Mouse (Mus musculus) forebrain, embryonic 13.5 days (tissue): ENCODE measurements at regions not wholly inside any gene's neighbourhood (a gene's known extent, or its start where the extent isn't known, plus 50 kb on each side); places are given as distances from the start of the nearest gene placed in this dataset.

Experiments used
- ATAC-seq: fragments of 200-750 bp; cut with Nextera tagmentation; 2 replicates; pipeline ENCODE4 v1.8.0; 2017
- H3K27ac ChIP-seq: fragments of 300-500 bp; sonication (generic); 2 replicates; pipeline ENCODE4 v1.5.1; 2015; ENCODE audit warnings: inconsistent platforms, mild to moderate bottlenecking, moderate library complexity
- H3K27me3 ChIP-seq: fragments of 300-500 bp; sonication (generic); 2 replicates; pipeline ENCODE4 v1.6.1; 2015; ENCODE audit warnings: mild to moderate bottlenecking, inconsistent platforms
- H3K36me3 ChIP-seq: fragments of 300-500 bp; sonication (generic); 2 replicates; pipeline ENCODE4 v1.6.1; 2015; ENCODE audit warnings: mild to moderate bottlenecking, inconsistent platforms; ENCODE audit not compliant: poor library complexity, severe bottlenecking
- H3K4me1 ChIP-seq: fragments of 300-500 bp; sonication (generic); 2 replicates; pipeline ENCODE4 v1.6.1; 2015; ENCODE audit warnings: inconsistent platforms
- H3K4me2 ChIP-seq: fragments of 300-500 bp; sonication (generic); 2 replicates; pipeline ENCODE4 v1.6.1; 2015; ENCODE audit warnings: inconsistent platforms, mild to moderate bottlenecking, moderate library complexity
- H3K4me3 ChIP-seq: fragments of 300-500 bp; sonication (generic); 2 replicates; pipeline ENCODE4 v1.5.1; 2015; ENCODE audit warnings: mild to moderate bottlenecking, inconsistent platforms
- H3K9ac ChIP-seq: fragments of 300-500 bp; sonication (generic); 2 replicates; pipeline ENCODE4 v1.6.1; 2015; ENCODE audit warnings: mild to moderate bottlenecking, inconsistent platforms
- H3K9me3 ChIP-seq: fragments of 300-500 bp; sonication (generic); replicated peaks from 2 replicates; pipeline ENCODE4 v1.6.1; 2016; ENCODE audit warnings: inconsistent platforms
- WGBS: fragments of 180-500 bp; shearing (Covaris S2); methylation state at CpG from one replicate; pipeline ENCODE4 v1.1.7; 2015; 5-methylcytosine and 5-hydroxymethylcytosine counted together

GRCm38 (mm10) chr8:109012655-109013054 is 481.2 kb upstream of the Pmfbp1 start:
- WGBS = 19% methylated on average over 8 of the region's 8 CpGs
- Histone ChIP-seq H3K9ac (no peak overlapping the region), H3K9me3 (no peaks in the 10 kb centered on the region), H3K4me3 (no peak overlapping the region), H3K4me2 (no peak overlapping the region), H3K4me1 (peaks cover 8% of the 10 kb centered on the region), H3K27ac (peak overlapping the region; percentile 44; the same call in 1 of the 2 replicates), H3K27me3 (no peaks in the 10 kb centered on the region), H3K36me3 (no peaks in the 10 kb centered on the region)
- ATAC-seq = peak; percentile 33; the same call in 1 of the 2 replicates

GRCm38 (mm10) chr8:109013577-109013976 is 480.2 kb upstream of the Pmfbp1 start:
- WGBS = 57% methylated on average over 7 of the region's 7 CpGs
- no peaks in the 10 kb centered on the region for H3K36me3 ChIP-seq
- H3K27me3 ChIP-seq = no peaks in the 10 kb centered on the region
- peaks cover 4% of the 10 kb centered on the region; the same call in 1 of the 2 replicates for H3K4me1 ChIP-seq
- no peak overlapping the region for H3K4me3 ChIP-seq
- no peak for ATAC-seq
- no peak overlapping the region for H3K27ac ChIP-seq
- H3K9me3 ChIP-seq = no peaks in the 10 kb centered on the region
- no peak overlapping the region for H3K4me2 ChIP-seq
- no peak overlapping the region for H3K9ac ChIP-seq

- no peaks in the 10 kb centered on the region for H3K27me3 ChIP-seq
- H3K9me3 ChIP-seq = no peaks in the 10 kb centered on the region
- 72% methylated on average over 7 of the region's 7 CpGs for WGBS
- no peaks in the 10 kb centered on the region for H3K36me3 ChIP-seq
- H3K4me3 ChIP-seq = no peak overlapping the region
- H3K27ac ChIP-seq = no peak overlapping the region
- peaks cover 4% of the 10 kb centered on the region; the same call in 1 of the 2 replicates for H3K4me1 ChIP-seq
- H3K9ac ChIP-seq = no peak overlapping the region
- no peak for ATAC-seq
- no peak overlapping the region for H3K4me2 ChIP-seq
These were observed 479.1 kb upstream of the Pmfbp1 start for GRCm38 (mm10) chr8:109014746-109015145.

DNA sequence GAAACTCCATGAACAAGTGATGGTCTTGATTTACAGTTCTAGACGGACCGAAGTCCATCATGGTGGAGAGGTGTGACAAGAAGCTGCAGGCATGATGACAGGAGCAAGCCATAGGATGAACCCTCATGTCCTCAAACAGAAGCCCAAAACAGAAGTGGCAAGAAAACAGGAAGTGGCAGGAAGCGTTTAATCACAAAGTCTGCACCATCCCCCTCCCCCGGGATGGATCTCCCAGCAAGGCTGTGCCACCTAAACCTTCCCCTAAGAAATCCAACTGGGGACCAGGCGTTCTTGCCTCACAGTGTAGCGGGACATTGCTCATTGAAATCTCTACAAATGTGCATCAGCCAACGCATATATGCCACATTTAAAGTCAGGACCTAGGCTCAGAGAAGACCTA is 474.3 kb upstream of the Pmfbp1 start:
- H3K36me3 ChIP-seq = no peaks in the 10 kb centered on the region
- no peak overlapping the region for H3K4me2 ChIP-seq
- H3K9ac ChIP-seq = no peak overlapping the region
- no peaks in the 10 kb centered on the region for H3K4me1 ChIP-seq
- no peaks in the 10 kb centered on the region for H3K27me3 ChIP-seq
- no peak overlapping the region for H3K4me3 ChIP-seq
- no peak overlapping the region for H3K27ac ChIP-seq
- WGBS = 90% methylated on average over 7 of the region's 7 CpGs
- ATAC-seq = no peak
- no peaks in the 10 kb centered on the region for H3K9me3 ChIP-seq

DNA sequence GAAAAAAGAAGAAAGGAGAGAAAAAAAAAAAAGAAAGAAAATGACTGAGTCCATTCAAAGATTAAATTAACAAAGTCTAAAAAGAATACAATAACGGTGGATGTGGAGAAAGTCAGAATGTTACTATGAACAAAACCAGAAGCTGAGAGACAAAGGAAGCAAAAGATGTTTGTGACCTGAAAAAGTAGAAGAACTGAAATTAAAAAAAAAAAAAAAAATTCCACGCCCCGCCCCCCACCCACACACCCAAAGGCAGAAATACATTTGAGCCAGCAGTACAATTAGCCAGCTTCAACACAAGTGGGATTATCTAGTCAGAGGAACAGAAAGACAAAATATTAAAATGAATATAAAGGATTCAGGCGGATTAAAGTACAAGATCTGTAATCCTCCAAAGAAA is 473.7 kb upstream of the Pmfbp1 start:
- no peak overlapping the region for H3K9ac ChIP-seq
- no peak for ATAC-seq
- no peak overlapping the region for H3K4me2 ChIP-seq
- no peaks in the 10 kb centered on the region for H3K36me3 ChIP-seq
- H3K4me1 ChIP-seq = no peaks in the 10 kb centered on the region
- 83% methylated on average over 4 of the region's 4 CpGs for WGBS
- no peaks in the 10 kb centered on the region for H3K27me3 ChIP-seq
- H3K9me3 ChIP-seq = no peaks in the 10 kb centered on the region
- no peak overlapping the region for H3K27ac ChIP-seq
- H3K4me3 ChIP-seq = no peak overlapping the region

- no peak for ATAC-seq
- H3K27me3 ChIP-seq = no peaks in the 10 kb centered on the region
- WGBS = 96% methylated on average over 8 of the region's 8 CpGs
These were observed 465.9 kb upstream of the Pmfbp1 start for GRCm38 (mm10) chr8:109027923-109028322.

GRCm38 (mm10) chr8:109053608-109054007 is 440.2 kb upstream of the Pmfbp1 start:
- H3K9me3 ChIP-seq = peaks cover 7% of the 10 kb centered on the region; the same call in 1 of the 2 replicates
- H3K27ac ChIP-seq = no peak overlapping the region
- H3K4me3 ChIP-seq = no peak overlapping the region
- ATAC-seq = no peak
- H3K4me1 ChIP-seq = no peaks in the 10 kb centered on the region
- 96% methylated on average over 4 of the region's 4 CpGs for WGBS
- H3K36me3 ChIP-seq = no peaks in the 10 kb centered on the region
- H3K27me3 ChIP-seq = no peaks in the 10 kb centered on the region
- H3K4me2 ChIP-seq = no peak overlapping the region
- no peak overlapping the region for H3K9ac ChIP-seq

More at GRCm38 (mm10) chr8:109027923-109028322, 465.9 kb upstream of the Pmfbp1 start:
- Histone ChIP-seq H3K4me3 (no peak overlapping the region), H3K36me3 (no peaks in the 10 kb centered on the region), H3K4me2 (no peak overlapping the region), H3K27ac (no peak overlapping the region), H3K9me3 (no peaks in the 10 kb centered on the region), H3K9ac (no peak overlapping the region), H3K4me1 (no peaks in the 10 kb centered on the region)

DNA sequence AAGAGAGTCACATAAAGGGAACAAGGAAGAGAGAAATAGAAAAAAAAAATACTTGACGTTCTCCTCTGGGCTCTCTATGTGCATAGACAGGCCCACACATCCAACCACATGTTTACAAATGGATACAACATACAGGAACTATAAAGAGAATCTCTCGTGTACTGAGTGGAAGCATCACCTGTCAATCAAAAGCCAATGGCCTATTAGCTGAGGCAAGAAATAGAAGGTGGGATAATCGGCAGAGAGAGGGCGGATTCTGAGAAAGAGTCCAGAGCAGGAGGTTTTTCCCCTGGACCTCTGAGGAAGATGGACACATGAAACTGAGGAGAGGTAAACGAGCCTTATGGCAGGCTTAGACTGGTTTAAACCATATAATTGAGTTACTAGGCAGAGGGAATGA is 434.7 kb upstream of the Pmfbp1 start:
- no peak overlapping the region for H3K4me3 ChIP-seq
- no peak for ATAC-seq
- no peak overlapping the region for H3K9ac ChIP-seq
- no peaks in the 10 kb centered on the region for H3K9me3 ChIP-seq
- H3K27me3 ChIP-seq = no peaks in the 10 kb centered on the region
- no peak overlapping the region for H3K4me2 ChIP-seq
- WGBS = 74% methylated on average over 5 of the region's 5 CpGs
- no peaks in the 10 kb centered on the region for H3K36me3 ChIP-seq
- H3K27ac ChIP-seq = no peak overlapping the region
- H3K4me1 ChIP-seq = no peaks in the 10 kb centered on the region

DNA sequence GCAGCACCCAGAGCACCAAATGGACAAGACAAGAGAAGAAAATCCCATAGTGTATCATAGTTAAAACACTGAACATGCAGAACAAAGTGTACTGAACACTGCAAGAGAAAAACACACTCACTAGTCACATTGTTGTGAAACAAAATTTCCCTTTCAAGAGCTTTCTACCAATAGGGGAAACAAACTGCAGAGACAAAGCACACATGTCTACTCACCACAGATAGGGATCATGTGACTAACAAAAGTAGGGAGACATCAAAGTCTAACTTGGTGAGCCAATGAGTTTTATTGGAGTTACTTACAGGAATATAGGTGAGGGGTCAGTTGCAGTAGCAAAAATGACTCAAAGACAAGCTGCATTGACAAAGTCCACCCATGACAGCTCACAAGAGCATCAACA is 431.5 kb upstream of the Pmfbp1 start:
- Histone ChIP-seq H3K9me3 (no peaks in the 10 kb centered on the region; the same call in 1 of the 2 replicates), H3K27me3 (no peaks in the 10 kb centered on the region), H3K4me2 (no peak overlapping the region), H3K36me3 (no peaks in the 10 kb centered on the region), H3K27ac (no peak overlapping the region), H3K4me1 (no peaks in the 10 kb centered on the region), H3K9ac (no peak overlapping the region), H3K4me3 (no peak overlapping the region)
- ATAC-seq = no peak

GRCm38 (mm10) chr8:109073715-109074114 is 420.1 kb upstream of the Pmfbp1 start:
- H3K27me3 ChIP-seq = no peaks in the 10 kb centered on the region
- H3K4me3 ChIP-seq = no peak overlapping the region
- H3K9ac ChIP-seq = no peak overlapping the region
- WGBS = 87% methylated on average over 4 of the region's 4 CpGs
- H3K9me3 ChIP-seq = no peaks in the 10 kb centered on the region
- H3K27ac ChIP-seq = no peak overlapping the region
- no peaks in the 10 kb centered on the region for H3K36me3 ChIP-seq
- no peak overlapping the region for H3K4me2 ChIP-seq
- ATAC-seq = no peak
- peaks cover 6% of the 10 kb centered on the region; the same call in 1 of the 2 replicates for H3K4me1 ChIP-seq

DNA sequence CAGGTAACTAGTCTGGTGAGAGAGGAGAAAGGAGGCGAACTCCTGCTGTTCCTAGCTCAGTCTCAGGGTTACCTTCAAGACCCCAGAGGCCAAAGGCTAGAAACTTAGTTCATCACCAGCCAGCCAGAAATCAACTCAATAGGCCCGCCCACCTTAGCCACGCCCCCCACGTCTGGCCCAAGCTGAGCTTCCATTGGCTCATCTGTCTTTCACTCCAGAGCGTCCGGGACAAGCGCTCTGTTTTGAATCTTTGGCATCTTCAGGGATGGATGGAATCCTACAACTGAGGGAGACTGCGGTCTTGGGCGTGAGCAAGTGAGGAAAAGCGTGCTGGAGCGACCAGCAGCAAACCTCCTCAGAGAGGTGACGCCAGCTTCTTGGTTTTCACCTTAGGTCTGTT is 418.8 kb upstream of the Pmfbp1 start:
- Histone ChIP-seq H3K4me1 (peaks cover 6% of the 10 kb centered on the region; the same call in 1 of the 2 replicates), H3K27me3 (no peaks in the 10 kb centered on the region), H3K9me3 (no peaks in the 10 kb centered on the region), H3K9ac (0 out of 2 replicates have a peak overlapping the region, but pooled peaks have one; percentile 30), H3K36me3 (no peaks in the 10 kb centered on the region), H3K4me2 (peak overlapping the region; percentile 55), H3K27ac (no peak overlapping the region), H3K4me3 (peak overlapping the region; percentile 30)
- WGBS = 15% methylated on average over 12 of the region's 12 CpGs
- ATAC-seq = no peak

GRCm38 (mm10) chr8:109079223-109079622 is 414.6 kb upstream of the Pmfbp1 start:
- 77% methylated on average over 6 of the region's 6 CpGs for WGBS
- no peaks in the 10 kb centered on the region for H3K27me3 ChIP-seq
- no peak overlapping the region for H3K4me3 ChIP-seq
- H3K9ac ChIP-seq = no peak overlapping the region
- no peak overlapping the region for H3K4me2 ChIP-seq
- H3K4me1 ChIP-seq = peaks cover 6% of the 10 kb centered on the region; the same call in 1 of the 2 replicates
- no peaks in the 10 kb centered on the region for H3K9me3 ChIP-seq
- no peaks in the 10 kb centered on the region for H3K36me3 ChIP-seq
- no peak for ATAC-seq
- H3K27ac ChIP-seq = no peak overlapping the region

- Histone ChIP-seq H3K4me1 (no peaks in the 10 kb centered on the region), H3K4me2 (no peak overlapping the region), H3K36me3 (no peaks in the 10 kb centered on the region), H3K27ac (no peak overlapping the region), H3K27me3 (no peaks in the 10 kb centered on the region), H3K4me3 (no peak overlapping the region), H3K9ac (no peak overlapping the region), H3K9me3 (no peaks in the 10 kb centered on the region)
- 78% methylated on average over 5 of the region's 5 CpGs for WGBS
- no peak for ATAC-seq
These were observed 412.5 kb upstream of the Pmfbp1 start for GRCm38 (mm10) chr8:109081295-109081694.
